Mouse (Mus musculus) brain, embryonic 18.5 days (tissue): ENCODE results near the gene Opcml.
A peak's percentile ranks its signal among the peaks of the same experiment; 100 is the strongest.

Experiments
- DNase-seq: peaks from one replicate; pipeline ENCODE4 v3.0.0-alpha.2; 2012; ENCODE audit warnings: low read depth, low spot score

The Opcml gene

DNA sequence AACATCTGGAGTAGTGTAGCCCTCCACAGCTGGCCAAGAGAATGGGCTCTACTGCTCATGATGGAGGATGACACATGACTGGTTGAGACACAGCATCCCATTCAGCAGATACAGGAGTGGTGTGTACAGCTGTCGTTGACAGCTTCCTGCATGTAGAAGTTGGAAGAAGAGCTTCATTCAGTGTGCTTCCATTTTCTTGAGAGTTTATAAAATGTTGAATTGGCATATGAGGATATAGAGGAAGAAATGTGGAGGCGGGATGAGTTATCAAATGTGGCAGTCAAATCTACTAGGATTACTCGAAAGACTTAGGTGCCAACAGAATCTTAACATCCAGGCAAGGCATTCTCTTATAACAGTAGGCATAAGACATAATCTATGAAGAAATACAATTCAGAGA is 723.3 kb downstream of the Opcml start:
- DNase-seq = no peak

DNA sequence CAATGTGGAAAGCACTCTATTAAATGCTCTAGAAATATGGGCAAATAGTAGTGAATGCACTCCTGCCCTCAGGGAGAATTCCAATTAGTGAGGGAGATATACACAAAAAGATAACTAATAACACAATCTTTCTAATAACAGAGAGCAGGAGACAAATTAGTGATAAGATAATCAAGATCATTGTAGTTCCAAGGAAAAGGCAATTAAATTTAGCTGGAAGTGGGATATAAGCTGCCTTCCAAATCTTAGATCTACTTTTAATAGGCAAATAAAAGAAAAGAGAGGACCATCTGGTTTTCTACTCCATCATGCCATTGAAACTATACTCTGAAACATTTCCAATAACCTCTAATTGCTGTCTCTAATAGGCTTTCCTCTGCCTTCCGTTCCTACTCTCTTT is 742.6 kb downstream of the Opcml start:
- DNase-seq = peak; percentile 12

DNA sequence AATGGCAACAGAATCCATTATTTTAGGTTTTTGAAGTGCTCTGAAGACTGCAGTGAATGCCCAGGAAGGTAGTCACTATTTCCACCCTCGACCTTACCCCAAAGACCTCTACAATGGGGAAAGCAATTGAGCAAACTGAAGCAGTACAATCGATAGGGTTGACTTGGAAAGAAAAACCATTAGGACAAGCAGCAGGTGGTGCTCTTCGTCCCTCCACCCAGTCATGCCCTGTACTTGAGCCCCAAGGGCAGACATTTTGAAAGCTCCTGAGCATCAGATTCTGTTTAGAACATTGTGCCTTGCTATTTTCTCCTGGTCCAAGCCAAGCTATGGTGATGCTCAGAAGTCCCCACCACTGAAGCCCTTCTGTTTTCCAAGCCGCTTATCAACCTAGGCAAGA is 744.4 kb downstream of the Opcml start:
- DNase-seq = no peak

DNA sequence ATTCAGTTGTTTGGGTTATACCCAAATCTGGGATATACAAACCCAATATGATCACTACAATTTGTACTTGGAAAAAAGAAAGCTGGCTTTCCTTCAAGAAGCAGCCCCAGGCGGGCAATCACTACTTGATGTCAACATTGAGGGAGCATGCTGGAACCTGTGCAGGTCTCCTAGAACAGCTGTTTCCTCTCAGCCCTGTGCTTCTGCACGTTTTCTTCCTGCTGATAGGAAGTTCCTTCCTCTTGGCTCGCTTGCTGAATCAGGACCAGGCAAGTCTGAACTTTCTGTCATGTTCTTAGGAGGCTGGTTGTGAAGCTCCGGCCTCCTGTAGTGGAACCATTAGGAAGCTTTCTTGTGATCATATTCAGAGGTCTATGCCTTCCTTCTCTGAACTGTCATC is 746.1 kb downstream of the Opcml start:
- no peak for DNase-seq

DNA sequence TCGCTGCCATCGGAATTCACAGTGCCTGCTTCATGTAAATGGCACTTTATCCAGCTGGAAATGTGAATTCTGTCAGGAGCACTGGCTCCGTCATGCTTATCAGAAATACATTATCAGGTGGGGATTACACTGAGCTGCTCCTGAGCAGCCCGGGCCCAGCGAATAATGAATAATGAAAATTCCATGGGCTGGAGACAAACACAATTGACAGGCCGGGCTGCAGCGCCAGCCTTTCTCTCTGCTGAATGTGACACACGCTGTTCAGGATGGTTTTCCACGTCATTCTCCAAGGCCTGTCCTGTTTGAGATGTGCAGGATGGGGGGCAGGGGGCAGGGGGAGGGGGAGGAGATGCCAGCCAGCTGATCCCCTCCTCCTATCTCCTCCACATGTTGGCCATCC is 757.6 kb downstream of the Opcml start:
- no peak for DNase-seq

- no peak for DNase-seq
Observed at GRCm38 (mm10) chr9:28552387-28553182, 762.0 kb downstream of the Opcml start.

DNA sequence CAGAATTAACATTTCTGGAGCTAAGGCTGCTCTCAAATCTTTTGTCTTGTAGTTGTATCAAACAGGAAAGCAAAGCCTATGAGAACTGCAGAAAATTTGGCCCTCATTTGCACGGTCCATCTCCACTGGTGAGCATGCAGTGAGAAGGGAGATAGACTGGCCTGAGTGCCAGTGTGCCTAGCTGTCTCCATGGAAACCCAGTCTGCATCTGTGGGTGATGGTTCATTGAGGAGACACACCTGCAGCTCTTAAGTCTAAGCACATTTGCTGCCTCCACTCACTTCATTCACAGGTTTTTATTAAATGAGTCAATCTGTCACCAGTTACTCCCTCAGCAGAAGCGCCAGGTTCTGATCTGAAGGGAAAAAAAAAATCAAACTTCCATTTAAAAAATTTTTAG is 768.1 kb downstream of the Opcml start:
- no peak for DNase-seq

GRCm38 (mm10) chr9:28561761-28562160 is 771.2 kb downstream of the Opcml start:
- DNase-seq = no peak

- no peak for DNase-seq
Observed at GRCm38 (mm10) chr9:28563066-28563683, 772.6 kb downstream of the Opcml start.

DNA sequence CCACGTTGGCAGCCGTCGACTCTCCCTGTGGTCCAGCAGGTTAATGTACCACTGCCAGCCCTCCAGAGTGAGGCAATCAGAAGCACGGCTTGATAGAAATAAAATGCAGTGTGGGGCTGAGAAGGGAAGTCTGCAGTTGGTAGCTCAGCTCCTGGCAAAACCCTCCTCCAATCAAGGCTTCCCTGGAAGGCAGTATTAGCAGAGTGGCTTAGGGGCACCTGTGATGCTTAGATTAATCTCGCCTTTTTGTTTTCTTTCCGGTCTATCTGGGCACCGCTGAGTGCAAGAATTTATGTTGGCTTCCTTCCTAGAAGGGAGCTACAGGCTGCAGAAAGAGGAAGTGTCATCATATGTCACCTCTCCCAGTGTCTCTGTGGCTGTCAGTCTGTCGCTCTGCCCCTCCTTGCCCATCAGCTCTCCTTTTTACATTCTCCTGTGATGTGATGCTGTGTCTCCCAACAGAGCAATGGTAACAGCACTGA is 778.5 kb downstream of the Opcml start:
- no peak for DNase-seq

DNA sequence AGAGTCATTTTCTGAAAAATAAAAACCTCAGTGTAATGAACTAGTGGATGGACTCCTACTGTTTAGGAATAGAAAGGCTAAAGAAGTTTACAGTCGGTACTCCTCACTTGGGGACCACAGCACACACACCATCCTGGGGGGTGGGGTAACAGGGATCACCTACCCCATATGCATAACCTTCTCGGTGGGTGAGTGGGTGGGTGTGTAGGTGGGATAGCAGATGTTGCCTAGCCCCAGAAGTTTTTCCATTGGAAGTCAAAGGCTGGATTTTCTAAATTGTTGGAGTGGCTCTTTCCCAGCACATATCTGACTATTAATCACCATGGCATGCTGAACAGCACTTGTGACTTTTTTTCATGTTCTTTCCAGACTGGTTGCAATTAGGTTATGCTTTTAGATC is 779.2 kb downstream of the Opcml start:
- no peak for DNase-seq

GRCm38 (mm10) chr9:28571682-28572081 is 781.1 kb downstream of the Opcml start:
- no peak for DNase-seq

GRCm38 (mm10) chr9:28572136-28572774 is 781.7 kb downstream of the Opcml start:
- DNase-seq = no peak

- no peak for DNase-seq
Observed at GRCm38 (mm10) chr9:28578730-28579129, 788.2 kb downstream of the Opcml start.

DNA sequence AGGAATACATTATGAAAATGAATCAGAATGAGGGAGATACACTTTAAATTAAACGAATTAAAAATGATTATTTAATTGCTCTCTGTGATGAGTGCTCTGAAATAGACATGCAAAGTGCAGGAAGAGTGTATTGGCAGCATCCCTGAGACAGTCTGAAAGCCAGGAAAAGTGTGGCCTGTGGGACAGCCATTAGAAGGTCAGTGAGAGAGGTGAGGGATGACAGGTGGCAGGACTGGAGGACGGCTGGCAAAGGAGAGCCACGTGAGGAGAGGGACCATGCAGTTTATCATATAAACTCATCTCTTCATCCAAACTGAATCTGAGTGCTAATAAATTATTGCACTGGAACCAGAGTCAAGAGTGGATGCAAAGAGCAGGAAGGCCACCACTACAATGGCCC is 796.7 kb downstream of the Opcml start:
- no peak for DNase-seq

DNA sequence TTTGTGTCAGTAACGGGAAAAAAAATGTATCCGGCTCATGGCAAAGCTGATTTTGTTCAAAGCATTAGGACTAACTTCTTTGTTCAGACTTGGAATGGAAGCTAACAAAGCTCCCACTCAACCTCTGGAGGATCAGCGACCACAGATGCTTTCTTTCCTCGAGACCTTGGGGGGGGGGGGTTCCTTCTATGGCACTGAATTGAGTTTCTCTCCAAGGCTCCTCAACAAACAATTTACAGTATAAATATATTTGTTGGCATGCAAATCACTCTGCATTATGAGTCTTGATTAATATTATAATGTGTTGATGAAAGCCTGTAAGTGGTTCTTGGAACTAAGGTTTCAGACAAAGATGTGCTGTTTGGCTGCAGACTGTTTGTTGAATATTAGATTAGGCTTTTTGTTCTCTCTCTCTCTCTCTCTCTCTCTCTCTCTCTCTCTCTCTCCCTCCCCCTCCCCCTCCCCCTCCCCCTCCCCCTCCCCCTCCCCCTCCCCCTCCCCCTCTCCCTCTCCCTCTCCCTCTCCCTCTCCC is 797.3 kb downstream of the Opcml start:
- DNase-seq = no peak

DNA sequence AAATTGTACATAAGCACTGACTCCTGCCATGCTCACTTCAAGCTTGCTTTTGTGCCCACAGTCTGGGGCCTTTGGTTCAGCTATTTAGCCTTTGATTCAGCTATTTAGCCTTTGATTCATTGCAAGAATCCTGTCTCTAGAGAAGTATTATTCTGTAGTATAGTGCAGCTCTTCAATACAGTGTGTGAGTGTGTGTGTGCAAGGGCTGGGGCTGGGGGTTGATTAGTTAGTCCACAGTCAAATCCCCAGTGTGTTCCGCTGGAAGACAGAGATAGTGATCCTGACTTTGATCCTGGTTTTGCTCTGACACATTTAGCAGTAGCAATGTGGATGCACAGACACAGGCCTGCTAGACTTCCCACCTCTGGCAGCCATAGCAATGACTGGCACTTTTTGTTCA is 797.9 kb downstream of the Opcml start:
- no peak for DNase-seq

- DNase-seq = no peak
Observed at GRCm38 (mm10) chr9:28592208-28592607, 801.6 kb downstream of the Opcml start.

DNA sequence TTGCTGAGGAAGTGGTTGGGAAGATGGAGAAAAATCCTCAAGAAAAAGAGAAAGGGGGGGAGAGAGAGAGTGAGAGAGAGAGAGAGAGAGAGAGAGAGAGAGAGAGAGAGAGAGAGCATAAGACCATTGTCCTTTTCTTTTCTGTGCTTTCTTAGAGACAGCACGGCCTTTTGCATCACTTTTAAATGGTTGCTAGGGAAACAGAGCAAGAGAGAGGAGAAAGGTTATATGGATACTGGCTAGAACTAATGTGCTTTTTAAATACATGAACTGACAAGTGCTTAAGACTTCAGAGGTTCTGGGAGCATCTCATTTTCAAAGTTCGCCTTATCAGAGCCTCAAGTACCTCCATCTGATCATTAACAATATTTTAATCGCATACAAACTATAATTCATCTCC is 804.5 kb downstream of the Opcml start:
- no peak for DNase-seq

DNA sequence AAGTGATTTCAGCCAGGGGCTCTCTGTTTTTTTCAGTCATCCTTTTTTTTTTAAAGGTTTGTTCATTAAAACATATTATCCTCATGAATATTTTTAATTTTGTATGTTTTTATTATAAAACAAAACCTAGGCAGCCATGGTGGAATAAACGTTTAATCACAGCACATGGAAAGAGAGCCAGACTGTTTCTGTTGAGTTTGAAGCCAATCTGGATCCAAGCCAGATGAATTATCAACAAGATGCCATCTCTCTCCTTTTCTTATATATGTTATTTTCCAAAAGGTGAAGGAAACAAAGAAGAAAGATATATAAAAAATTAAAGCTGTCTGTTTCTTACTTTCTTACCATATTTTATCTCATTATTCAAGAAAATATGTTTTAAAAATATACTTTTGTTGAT is 815.0 kb downstream of the Opcml start:
- DNase-seq = no peak

DNA sequence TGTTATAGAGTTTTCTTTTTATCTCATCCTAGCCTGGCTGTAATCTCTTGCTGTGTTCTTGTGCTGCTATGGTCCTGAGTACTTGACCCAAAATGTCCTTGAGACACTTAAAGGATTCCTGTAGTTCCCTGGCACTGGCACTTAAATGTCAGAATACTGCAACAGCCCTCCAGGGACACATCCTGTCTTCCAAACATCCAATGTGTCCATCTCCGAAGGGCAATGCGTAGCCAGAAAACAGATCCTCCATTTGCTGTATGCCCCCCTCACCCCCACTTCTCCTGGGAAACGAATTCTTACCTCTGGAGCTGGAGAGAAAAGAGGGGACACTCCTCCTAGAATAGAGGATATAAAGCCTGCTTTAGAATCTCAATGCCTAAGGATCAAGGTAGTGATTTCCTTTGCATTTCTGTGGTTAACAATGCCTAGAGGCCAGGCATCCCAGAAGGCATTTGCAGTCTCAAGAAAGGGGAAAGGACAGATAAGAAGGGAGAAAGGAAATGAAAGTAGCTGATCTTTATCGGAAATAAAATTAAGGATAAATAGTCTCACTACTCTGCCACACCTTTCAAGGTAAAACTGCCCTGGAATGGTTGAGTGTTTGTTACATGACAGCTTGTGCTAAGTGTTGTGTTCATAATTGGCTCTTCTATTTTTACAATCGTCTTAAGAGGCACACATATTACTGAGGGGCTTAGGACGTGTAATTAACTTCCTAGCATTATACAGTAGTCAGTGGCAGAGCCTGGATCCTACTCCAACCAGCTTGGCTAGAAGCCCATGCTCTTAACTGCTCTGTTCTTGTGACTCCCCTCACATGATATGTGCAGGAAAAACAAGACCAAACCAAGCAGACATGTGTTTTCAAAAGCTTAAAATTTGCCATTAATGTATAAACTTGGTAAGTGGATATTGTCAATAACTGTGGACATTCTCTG is 823.4 kb downstream of the Opcml start:
- DNase-seq = no peak
